Mouse (Mus musculus) ES-E14 (cell line): ENCODE measurements at regions not wholly inside any gene's neighbourhood (a gene's known extent, or its start where the extent isn't known, plus 50 kb on each side); places are given as distances from the start of the nearest gene placed in this dataset.

Experiments
- HCFC1 ChIP-seq: IDR thresholded peaks from 2 replicates; pipeline ENCODE4 v1.6.1; 2012; ENCODE audit warnings: low read length, inconsistent platforms, borderline replicate concordance; ENCODE audit not compliant: insufficient read depth
- ZC3H11A ChIP-seq: IDR thresholded peaks from 2 replicates; pipeline ENCODE4 v1.6.1; 2012; ENCODE audit warnings: low read depth, mild to moderate bottlenecking, inconsistent platforms, low read length, borderline replicate concordance

DNA sequence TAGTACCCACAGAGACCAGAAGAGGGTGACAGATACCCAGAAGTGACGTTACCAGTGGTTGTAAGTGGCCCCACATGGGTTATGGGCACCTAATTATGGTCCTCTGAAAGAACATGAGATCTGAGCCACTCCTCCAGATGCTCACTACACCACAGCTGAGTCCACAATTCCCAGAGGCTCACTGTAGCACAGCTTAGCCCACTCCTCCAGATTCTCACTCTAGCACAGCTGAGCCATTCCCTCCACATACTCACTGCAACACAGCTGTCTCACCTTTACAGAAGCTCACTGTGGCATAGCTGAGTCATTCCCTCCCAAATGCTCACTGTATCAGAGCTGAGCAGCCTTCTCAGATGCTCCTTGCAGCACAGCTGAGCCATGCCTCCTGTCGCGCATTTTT, 286.9 kb upstream of the Dpp10 start:
- no peak for TF ChIP-seq HCFC1
- TF ChIP-seq ZC3H11A, result no peak
